Mouse (Mus musculus): ENCODE measurements around the gene Sik2.

The Sik2 gene

DNA sequence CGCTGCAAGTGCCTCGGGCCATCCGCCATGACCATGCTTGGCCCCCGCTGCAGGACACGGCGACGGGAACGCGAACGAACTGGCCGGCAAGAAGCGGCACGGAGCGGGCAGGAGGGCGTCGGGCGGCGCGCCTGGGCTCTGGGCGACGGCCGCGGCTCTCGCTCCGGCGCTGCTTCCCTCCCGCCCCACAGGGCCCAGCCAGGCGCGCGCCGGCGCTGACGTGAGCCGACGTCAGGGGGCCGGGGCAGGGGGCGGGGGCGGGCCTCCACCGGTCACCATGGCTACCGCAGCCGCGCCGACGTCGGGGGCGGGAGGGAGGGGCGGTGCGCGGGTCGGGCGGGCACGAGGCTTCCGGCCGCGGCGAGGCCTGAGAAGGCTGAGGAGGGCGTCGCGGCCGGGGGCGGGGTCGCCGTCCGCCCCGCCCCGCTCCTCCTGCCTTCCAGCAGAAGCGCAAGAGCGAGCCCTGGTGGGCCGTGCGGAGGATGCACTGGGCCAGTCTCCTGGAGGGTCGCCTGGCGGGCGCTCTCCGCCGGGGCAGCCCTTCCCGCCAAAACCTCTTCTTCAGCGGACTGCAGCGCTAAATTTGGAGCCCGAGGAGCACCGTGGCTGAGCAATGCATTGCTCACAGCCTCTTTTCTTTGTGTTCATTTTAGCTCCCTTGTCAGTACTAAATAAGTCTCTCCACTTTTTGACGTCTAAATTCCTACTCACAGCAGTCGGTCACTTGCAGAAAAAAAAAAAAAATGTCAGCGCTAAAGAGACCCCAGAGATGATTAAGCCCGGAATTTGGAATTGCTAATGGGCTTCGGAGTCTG, at the start of gene Sik2:
TSS of gene Sik2 (minus strand) at position 233 of the 815 bp plus-strand sequence.
- peak; percentile 77 to 95 for DNase-seq (ENCODE audit: low spot score in 2 of 2)

DNA sequence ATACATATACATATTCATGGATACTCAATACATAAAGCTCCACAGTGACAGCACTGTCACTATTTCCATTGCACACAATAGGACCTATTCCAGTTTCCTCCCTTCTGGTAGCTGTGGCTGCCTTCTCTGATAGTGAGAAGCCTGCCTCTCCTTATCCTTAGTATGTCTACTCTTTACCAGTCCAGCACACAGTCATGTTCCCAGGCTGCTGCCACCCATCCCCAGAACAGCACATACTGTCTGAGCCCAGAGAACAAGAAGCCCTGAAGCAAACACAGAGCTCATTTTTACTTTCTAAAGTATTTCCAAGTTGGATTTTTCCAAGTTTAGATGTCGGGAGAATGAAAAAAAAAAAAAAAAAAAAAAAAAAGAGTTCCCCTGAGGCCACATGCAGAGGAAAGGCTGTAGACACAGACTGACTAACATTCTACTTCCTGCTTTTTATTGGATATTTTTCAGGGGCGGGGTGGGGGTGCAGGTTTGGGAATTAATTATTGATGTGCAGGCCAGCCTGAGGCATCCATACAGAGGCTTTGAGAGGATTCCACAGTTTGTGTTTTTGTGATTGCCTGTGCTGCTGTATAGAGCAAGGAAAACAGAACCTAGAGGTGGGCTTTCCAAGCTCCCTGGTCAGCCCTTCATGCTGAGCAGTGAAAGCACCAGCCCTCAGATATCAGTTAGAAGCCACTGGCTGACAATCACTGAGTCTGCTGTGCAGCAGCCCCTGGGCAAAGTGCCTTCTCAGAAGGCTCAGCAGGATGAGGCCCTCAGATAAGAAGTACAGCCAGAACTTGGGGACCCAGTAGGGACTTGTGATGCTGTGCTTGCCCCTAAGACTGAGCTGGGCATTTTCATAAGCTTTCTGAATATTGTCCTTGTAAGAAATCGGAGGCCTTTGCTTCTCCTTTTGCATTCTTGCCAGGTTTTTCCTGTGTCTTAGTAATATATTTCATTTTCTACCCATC, 47.8 kb upstream of the Sik2 start:
- no peak for DNase-seq (ENCODE audit: low spot score in 2 of 2)

DNA sequence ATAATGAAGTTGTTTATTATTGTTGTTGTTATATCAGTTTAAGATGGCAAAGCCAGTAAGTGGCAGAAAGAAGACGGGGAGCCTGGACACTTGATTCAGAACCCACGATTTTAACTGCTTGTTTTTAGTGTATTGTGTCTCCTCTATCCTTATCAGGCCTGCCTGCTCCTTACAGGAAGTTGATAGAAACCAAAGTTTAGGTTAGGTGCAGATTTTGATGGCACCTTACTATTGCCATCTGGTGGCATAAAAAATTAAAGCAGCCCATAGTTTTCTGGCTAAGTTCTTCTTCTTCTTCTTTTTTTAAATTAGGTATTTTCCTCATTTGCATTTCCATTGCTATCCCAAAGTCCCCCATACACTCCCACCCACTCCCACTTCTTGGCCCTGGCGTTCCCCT, 43.3 kb upstream of the Sik2 start:
- DNase-seq (ENCODE audit: low spot score in 2 of 2) = no peak

DNA sequence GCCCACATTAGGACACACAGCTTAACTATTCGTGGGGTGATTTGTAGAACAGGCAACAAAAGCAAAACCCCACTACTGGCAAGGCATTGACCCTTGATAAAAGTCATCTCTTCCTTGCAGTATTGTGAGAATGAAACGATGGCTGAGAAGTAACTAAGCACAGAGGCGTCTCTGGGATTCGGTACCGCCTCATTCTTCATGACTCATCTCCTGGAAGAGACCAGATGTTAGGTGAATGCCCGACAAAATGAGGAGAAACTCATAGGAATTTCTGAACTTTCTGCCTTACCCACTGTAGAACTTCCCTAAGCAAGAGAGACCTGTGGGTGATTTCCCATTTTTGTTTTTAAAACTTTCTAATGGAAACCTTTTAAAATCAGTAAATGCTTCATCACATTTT, 33.3 kb upstream of the Sik2 start:
- no peak for DNase-seq (ENCODE audit: low spot score in 2 of 2)

DNA sequence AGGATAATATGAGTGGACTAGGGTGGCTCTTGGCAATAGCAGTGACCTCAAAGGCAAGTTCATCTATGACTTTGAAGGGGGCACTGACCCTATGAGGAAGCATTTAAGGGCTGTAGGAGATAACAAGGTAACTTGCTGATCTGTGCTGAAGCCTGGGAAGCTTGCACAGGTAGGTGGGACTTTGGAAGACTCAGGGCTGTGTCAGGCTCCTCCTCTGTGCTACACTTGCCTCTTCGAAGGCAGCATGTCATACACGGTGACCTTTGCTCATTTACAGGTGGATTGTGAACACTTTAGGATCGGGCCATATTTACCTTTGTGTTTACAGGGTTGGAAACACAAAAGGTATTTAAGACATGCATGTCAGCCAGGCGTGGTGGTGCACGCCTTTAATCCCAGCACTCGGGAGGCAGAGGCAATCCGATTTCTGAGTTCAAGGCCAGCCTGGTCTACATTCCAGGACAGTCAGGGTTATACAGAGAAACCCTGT, 32.7 kb upstream of the Sik2 start:
- DNase-seq (ENCODE audit: low spot score in 2 of 2) = no peak

DNA sequence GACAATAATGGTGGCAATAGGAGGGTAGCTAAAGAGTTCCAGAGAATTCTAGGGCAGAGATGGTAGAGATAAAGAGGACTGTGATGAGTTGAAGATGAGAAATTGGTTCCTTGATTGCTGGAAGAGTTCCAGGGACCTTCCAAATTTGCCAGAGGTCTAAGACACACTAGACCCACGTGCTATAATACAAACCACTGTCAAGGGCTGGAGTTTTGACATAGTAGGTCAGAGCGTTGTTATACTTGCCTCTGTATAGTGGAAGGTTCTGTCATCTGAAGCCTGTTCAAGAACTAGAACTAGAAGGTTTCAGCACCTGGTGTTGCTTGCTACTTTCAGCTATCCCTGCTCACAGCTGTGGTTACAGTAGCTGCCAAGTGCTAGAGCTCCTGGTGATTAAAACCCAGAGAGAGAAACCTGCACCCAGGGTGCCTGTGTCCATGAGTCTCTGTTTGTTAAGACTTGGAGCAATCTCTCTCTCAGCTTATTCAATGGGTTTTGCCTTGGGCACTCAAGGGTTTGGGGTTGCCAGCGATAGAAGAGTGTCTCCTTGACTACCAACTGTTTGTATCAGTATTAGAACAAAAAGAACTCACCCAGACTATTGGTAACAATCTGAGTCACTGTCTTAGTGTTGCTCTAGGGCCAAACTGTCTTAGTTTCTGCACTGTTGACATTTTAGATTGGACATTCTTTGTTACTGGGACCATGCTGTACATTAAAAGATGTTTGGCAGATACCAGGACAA, 24.1 kb upstream of the Sik2 start:
- no peak for DNase-seq (ENCODE audit: low spot score in 2 of 2)

DNA sequence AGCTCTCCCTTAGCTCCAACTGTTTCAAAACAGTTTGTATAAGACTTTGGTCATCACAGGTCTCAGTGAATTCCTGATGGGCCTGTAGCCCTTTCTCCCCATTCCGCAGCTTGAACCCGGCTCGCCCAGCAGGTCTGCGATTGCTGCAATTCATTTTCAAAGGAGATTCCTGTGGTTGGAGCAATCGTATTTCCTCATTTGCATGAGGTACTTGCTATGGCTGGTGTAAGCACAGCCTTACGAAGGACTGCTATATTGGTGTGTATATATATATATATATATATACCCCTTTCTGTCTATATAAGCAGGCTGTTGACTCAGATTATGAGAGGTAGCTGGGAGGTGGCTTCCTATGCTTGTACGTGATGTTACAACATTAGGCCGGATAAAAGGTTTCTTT, 23.4 kb upstream of the Sik2 start:
- no peak for DNase-seq (ENCODE audit: low spot score in 2 of 2)

DNA sequence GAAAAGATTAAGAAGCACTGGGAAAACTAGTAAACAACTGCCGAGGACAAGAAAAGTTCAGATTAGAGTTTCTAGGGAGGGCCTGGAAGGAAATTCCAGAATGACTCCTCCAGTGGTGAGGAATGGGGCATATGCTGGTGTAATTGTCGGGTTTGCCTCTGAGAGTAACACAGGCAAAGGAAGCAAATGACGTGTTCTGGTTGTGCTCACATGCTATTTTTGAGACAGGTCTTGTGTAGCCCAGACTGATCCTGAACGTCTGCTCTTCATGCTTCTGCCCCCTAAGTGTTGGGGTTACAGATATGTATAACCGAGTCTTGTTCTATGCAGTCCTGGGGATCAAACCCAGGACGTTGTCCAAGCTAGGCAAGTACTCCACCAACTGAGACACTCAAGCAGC, 22.7 kb upstream of the Sik2 start:
- DNase-seq (ENCODE audit: low spot score in 2 of 2) = no peak

DNA sequence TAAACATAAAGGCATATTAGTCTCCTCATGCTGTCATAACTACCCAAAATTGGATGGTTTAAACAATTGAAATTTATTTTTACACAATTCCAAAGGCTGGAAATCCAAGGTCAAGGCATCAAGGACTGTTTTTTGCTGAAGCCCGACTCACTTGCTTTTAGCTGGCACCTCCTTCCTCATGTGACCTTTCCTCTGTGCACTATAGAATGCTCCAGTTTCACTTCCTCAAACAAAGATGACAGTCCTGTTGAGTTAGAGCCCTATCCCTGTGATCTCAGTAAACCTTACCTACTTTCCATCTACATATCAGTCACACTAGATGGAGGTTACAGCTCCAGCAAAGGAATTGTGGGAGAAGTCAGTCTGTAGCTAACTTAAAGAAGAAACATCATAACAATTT, 21.3 kb upstream of the Sik2 start:
- no peak for DNase-seq (ENCODE audit: low spot score in 2 of 2)

DNA sequence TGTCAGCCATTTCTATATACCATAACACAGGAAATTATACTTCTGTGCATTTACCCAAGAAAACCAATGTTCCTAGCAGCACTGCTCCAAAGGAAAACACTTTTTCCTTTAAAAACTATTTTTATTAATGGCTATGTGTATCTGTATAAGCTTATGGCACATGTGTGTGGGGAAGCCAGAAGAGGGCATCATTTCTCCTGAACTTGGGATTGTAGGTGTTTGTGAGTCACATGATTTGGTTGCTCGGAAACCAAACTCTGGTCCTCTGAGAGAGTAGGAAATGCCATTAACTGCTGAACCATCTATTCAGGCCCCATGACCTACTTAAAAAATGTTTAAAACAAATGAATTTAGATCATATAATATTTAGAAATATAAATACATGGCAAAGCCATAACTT, 18.1 kb upstream of the Sik2 start:
- no peak for DNase-seq (ENCODE audit: low spot score in 2 of 2)

DNA sequence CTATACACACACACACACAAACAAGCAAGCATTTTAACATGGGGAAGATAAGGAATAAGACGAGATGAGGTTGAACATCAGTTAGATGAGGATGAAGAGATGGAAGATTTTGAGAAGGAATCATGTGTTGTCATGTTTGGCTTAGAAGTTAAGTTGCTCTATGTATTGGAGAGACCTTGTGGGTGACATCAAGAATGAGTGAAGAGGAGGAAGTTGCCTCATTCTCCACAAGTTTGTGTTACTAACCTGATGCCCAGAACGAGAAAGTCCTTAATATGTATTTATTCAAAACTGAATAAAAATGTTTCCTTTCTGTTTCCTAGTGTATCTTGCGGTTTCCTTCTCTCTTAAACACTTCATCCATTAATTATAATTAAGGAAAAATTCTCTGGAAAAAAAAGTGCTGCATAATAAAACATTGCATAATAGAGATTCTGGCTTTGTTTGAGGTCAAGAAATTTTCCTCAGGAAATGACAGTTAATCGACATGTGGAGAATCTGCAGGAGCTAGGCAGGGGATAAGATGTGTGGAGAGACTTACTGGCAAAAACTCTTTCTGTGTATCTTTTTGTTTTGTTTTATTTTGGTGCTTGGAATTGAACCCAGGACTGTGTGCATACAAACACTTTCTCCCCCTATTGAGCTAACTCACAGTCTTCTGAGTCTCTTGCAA, 12.4 kb upstream of the Sik2 start:
- DNase-seq (ENCODE audit: low spot score in 2 of 2) = no peak

DNA sequence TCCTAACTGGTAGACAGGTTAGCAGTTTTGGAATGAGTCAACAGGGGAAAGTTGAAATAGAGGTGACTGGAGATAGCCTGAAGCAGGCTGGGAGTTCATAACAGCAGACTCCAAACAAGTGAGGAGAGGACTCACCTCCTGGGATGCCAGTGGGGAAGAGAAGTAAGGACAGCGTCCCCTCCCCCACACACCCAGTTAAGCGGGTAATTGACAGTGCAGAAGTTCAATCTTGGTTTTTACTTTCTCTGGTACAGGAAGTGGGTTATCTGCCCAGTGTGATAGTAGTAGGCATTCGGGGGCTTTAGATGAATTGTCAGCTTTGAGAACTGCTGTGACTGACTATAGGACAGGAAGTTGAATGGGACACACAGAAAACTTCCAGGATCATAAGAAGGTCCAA, 11.5 kb upstream of the Sik2 start:
- DNase-seq (ENCODE audit: low spot score in 2 of 2) = no peak

DNA sequence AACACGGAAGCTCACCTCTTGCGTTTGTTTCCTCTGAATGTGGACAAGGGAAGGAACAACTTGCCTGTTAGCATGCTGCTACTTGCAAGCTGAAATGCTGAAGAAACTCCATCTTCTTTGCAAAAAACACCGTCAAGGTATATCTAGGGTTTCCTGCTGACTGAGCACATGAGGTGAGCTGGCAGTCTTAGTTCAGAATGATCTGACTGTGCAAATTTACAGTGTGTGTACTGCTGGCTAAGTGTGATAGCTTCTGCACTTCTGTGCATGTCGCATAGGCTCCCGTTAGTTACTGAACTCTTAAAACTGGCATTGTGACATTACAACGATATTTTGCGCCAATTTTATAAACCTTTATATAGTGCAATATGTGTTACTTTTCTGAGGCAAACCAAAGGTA, 10.8 kb upstream of the Sik2 start:
- DNase-seq (ENCODE audit: low spot score in 2 of 2) = no peak

DNA sequence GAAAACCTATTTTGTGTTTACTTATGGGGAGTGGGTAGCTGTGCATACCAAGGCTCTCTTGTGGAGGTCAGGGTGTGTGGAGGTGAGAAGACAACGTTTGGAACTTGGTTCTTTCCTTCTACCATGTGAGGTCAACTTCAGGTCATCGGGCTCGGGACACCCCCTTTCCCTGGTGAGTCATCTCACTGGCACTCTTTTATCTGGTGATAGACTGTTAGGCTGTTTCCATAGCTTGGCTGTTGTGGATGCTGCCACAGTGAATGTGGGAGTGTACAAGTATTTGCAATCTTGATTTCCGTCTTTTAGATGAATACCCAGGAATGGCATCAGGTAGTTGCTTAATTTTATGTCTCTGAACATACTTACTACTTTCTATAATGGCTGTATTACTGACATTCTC, 6.9 kb upstream of the Sik2 start:
- DNase-seq (ENCODE audit: low spot score in 2 of 2) = no peak

DNA sequence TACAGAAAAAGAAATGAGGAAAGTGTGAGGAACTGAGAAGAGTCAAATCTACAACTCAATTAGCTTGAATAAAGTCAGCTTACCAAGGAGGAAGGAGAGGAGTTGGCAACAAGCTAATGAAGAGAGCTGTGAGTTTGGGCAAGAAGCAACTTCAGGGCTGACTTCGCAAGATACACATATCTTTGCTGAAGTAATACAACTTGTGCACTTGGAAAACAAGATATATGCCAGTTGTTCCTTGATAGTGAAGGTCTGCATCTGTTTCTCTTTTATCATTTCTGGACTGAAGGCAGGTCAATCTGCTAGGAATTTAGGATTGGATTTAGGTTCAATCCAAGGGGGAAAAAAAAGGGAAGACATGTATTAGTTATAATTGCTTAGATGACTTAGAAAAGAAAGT, 4.8 kb upstream of the Sik2 start:
- DNase-seq (ENCODE audit: low spot score in 2 of 2) = no peak

DNA sequence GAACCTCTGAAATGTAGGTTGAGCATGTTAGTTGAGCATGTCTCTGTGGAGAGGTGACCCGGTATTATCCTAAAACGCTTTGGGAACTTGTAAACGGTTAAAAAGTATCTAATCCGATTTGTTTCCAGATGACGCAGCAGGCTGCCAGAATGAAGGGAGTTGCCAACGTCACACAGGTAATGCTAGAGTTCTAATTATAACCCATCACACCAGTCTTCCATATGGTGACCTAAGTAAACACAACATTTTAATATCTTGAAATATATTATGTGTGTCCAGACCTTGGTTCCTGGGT, 730 bp upstream of the Sik2 start:
- peak in 1 of 2 experiments; percentile 2 for DNase-seq (ENCODE audit: low spot score in 2 of 2)

DNA sequence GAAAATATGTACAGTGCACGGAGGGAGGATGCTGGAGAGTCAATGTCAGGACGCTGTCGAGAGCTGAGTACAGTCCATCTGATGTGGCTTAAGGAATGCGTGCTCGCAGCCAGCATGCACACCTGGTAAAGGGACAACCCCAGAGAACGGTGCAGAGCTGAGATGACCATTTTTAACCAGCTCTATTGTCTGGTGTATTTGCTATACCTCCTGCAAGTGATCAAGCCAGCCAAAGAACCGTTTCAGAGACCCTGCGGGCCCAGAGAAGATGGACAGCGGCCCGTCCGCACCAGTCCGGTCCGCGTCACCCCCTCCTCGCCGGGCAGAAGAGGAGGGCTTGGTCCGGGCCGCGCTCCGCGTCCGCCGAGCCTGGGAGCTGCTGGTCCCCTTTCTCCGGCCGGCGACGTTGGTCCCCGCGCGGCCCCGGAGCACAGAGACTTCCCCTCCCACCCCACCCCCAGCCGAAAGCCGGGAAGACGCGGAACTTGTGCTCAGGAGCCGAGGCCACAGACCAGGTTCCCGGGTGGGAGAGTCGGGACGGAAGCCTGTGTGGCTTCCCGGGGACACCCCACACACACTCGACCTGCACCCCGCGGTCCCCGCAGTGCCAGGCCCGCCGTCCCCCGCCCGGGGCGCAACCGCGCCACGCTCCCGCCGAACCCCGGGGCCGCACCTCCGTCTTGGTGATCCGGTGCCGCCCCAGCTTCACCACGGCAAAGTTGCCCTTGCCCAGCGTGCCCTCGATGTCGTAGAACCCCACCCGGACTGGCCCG, 619 bp downstream of the Sik2 start:
- DNase-seq (ENCODE audit: low spot score in 2 of 2) = peak in 1 of 2 experiments; percentile 44

DNA sequence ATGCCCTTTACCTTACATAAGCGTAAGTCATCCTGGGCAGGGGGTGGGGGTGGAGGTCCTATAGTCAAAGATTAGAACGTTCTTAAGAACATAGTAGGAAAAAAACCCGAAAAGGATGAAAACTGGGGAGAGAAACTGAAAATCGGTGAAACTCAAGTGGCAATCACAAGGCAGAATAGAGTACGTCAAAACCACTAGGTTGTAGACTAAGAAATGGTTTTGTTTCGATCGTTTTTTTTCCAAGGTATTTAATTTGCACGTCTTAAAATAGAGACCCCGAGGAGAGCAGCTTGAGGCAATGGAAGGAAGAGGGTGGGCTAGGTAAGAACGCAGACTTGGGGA, 1.2 kb downstream of the Sik2 start:
- DNase-seq (ENCODE audit: low spot score in 2 of 2) = no peak

DNA sequence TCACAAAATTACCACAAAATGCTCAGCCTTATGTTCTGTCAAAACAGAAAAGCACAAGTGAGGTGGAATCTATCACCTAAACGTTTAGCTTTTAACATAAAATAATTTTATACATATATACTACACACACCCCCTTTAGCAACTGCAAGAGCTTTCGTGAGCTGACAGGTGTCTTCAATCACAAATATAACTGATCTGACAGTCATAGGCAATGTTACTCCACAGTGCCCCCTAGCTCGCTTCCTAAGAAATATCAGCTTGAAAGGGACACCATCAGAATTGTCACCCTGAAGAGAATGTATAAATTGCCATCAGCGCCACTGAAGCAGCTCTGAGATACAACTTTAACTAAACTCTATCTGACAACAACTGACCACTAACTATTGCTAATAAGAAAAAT, 2.0 kb downstream of the Sik2 start:
- DNase-seq (ENCODE audit: low spot score in 2 of 2) = peak; percentile 26 to 41

DNA sequence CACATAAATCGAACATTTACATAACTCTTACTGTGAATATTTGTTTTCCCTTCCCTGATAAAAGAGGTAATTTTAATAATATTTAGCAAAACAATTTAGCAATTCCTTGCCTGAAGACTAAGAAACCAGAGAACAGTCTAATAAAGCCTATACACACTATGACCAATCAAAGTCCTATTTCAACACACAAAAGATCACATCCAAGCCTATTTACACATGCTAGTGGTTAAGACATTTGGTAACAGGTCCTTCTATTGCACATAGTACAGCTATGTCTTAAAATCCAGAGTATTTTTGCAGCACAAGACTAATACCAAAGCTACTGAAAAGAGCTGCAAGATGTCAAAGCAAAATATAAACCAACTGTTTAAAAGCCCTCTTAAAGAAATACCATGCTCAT, 4.8 kb downstream of the Sik2 start:
- DNase-seq (ENCODE audit: low spot score in 2 of 2) = no peak

DNA sequence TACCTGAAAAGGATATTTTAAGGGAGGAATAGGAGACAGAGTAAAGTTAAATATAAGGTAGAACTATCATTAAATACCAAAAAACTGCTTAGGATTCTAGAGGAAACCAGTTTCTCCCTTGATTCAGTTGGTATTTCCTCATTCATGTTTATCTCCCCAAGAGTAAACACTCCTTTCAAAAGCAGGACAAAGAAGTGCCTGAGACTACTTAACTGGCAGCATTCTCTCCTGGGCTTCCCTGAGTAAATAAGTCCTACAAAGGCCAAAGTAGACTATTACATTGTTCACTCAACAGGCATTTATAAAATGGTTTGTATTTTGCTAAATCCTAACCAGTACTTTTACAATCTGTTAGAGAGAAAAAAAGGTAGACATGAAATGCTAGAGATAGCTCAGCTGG, 22.2 kb downstream of the Sik2 start:
- DNase-seq (ENCODE audit: low spot score in 2 of 2) = no peak

All from cerebellum, postnatal 4 days (tissue).